Mouse (Mus musculus): Measurements from ENCODE around the gene Gm12248. TPM values are rescaled to one million over a fixed set of nuclear protein-coding genes. Genes with fewer than 3 reads are reported as not detected.

Gene Gm12248
- polyA plus RNA-seq (2015; fragmentation: Nextera tagmentation; extraction: Ambion mirVana), result 0.13 TPM in 1 of 2 replicates, not detected in the other

GRCm38 (mm10) chr11:58093021-58093528, at the start of gene Gm12248:
TSS of gene Gm12248 (minus strand) at chr11:58093134.
- Histone ChIP-seq H3K9me3 (replicated peaks; ENCODE audit: control insufficient read depth, low read length, poor library complexity, severe bottlenecking) (no peaks in the 10 kb centered on the region), H3K4me3 (ENCODE audit: low read depth, low read length) (no peak within 1 kb of the TSS), H3K36me3 (ENCODE audit: control insufficient read depth, insufficient read depth, low read length) (no peaks in the 10 kb centered on the region), H3K27me3 (ENCODE audit: control insufficient read depth, insufficient read depth, low read depth, low read length) (no peaks in the 10 kb centered on the region), H3K9ac (ENCODE audit: low read depth, low read length) (no peak within 1 kb of the TSS), H3K4me1 (ENCODE audit: control insufficient read depth, insufficient read depth, low read length) (peaks cover 3% of the 10 kb centered on the region; the same call in 1 of the 2 replicates), H3K4me2 (ENCODE audit: low read length) (no peak within 1 kb of the TSS), H3K27ac (ENCODE audit: low read length) (no peak within 1 kb of the TSS)
- no peak for ATAC-seq
- WGBS, result 22% methylated on average over 12 of the region's 12 CpGs

GRCm38 (mm10) chr11:58139466-58139865, 46.5 kb upstream of the Gm12248 start:
- H3K4me1 ChIP-seq (ENCODE audit: control insufficient read depth, insufficient read depth, low read length), result no peaks in the 10 kb centered on the region
- H3K36me3 ChIP-seq (ENCODE audit: control insufficient read depth, insufficient read depth, low read length), result peaks cover 37% of the 10 kb centered on the region
- no peak overlapping the region for H3K27ac ChIP-seq (ENCODE audit: low read length)
- ATAC-seq, result no peak
- no peak overlapping the region for H3K9ac ChIP-seq (ENCODE audit: low read depth, low read length)
- no peak overlapping the region for H3K4me2 ChIP-seq (ENCODE audit: low read length)
- no peak overlapping the region for H3K4me3 ChIP-seq (ENCODE audit: low read depth, low read length)
- 89% methylated on average over 3 of the region's 3 CpGs for WGBS
- H3K27me3 ChIP-seq (ENCODE audit: control insufficient read depth, insufficient read depth, low read depth, low read length), result no peaks in the 10 kb centered on the region
- no peaks in the 10 kb centered on the region for H3K9me3 ChIP-seq (replicated peaks; ENCODE audit: control insufficient read depth, low read length, poor library complexity, severe bottlenecking)

DNA sequence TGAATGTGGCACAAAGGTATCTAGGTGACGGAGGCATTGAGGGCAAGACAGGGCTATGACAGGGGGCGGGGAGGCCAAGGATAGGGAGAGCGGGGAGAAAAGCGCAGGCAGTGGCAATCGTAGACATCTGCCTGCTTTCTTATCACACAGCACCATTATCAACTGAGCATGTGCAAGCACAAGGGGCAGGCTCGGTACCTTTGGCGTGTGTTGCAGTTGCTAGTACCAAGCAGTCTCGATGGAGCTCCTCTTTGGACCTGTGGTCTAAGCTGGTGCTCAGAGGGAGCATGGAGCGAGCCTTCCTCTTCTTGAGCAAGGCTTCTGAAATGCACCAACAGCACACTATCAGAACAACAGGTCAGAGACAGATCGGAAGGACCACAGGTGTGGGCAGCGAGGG, 45.9 kb upstream of the Gm12248 start:
- H3K4me2 ChIP-seq (ENCODE audit: low read length), result no peak overlapping the region
- ATAC-seq, result no peak

GRCm38 (mm10) chr11:58136677-58137076, 43.7 kb upstream of the Gm12248 start:
- peaks cover 35% of the 10 kb centered on the region for H3K36me3 ChIP-seq (ENCODE audit: control insufficient read depth, insufficient read depth, low read length)
- H3K4me3 ChIP-seq (ENCODE audit: low read depth, low read length), result no peak overlapping the region
- no peaks in the 10 kb centered on the region for H3K27me3 ChIP-seq (ENCODE audit: control insufficient read depth, insufficient read depth, low read depth, low read length)
- 93% methylated on average over 6 of the region's 6 CpGs for WGBS
- no peak overlapping the region for H3K4me2 ChIP-seq (ENCODE audit: low read length)
- no peak for ATAC-seq
- H3K9ac ChIP-seq (ENCODE audit: low read depth, low read length), result no peak overlapping the region
- H3K9me3 ChIP-seq (replicated peaks; ENCODE audit: control insufficient read depth, low read length, poor library complexity, severe bottlenecking), result no peaks in the 10 kb centered on the region
- H3K27ac ChIP-seq (ENCODE audit: low read length), result no peak overlapping the region
- no peaks in the 10 kb centered on the region for H3K4me1 ChIP-seq (ENCODE audit: control insufficient read depth, insufficient read depth, low read length)

More for the DNA sequence above, 45.9 kb upstream of the Gm12248 start:
- Histone ChIP-seq H3K36me3 (ENCODE audit: control insufficient read depth, insufficient read depth, low read length) (peaks cover 35% of the 10 kb centered on the region), H3K27ac (ENCODE audit: low read length) (no peak overlapping the region), H3K4me3 (ENCODE audit: low read depth, low read length) (no peak overlapping the region), H3K9ac (ENCODE audit: low read depth, low read length) (no peak overlapping the region), H3K4me1 (ENCODE audit: control insufficient read depth, insufficient read depth, low read length) (no peaks in the 10 kb centered on the region), H3K27me3 (ENCODE audit: control insufficient read depth, insufficient read depth, low read depth, low read length) (no peaks in the 10 kb centered on the region), H3K9me3 (replicated peaks; ENCODE audit: control insufficient read depth, low read length, poor library complexity, severe bottlenecking) (no peaks in the 10 kb centered on the region)
- WGBS, result 77% methylated on average over 11 of the region's 11 CpGs

- Histone ChIP-seq H3K27ac (ENCODE audit: low read length) (no peak overlapping the region), H3K36me3 (ENCODE audit: control insufficient read depth, insufficient read depth, low read length) (peaks cover 36% of the 10 kb centered on the region)
These were observed 42.4 kb upstream of the Gm12248 start for GRCm38 (mm10) chr11:58135296-58135695.

GRCm38 (mm10) chr11:58134869-58135268, 41.9 kb upstream of the Gm12248 start:
- Histone ChIP-seq H3K27me3 (ENCODE audit: control insufficient read depth, insufficient read depth, low read depth, low read length) (no peaks in the 10 kb centered on the region), H3K27ac (ENCODE audit: low read length) (no peak overlapping the region), H3K9me3 (replicated peaks; ENCODE audit: control insufficient read depth, low read length, poor library complexity, severe bottlenecking) (no peaks in the 10 kb centered on the region), H3K36me3 (ENCODE audit: control insufficient read depth, insufficient read depth, low read length) (peaks cover 38% of the 10 kb centered on the region), H3K9ac (ENCODE audit: low read depth, low read length) (no peak overlapping the region), H3K4me2 (ENCODE audit: low read length) (no peak overlapping the region), H3K4me3 (ENCODE audit: low read depth, low read length) (no peak overlapping the region), H3K4me1 (ENCODE audit: control insufficient read depth, insufficient read depth, low read length) (no peaks in the 10 kb centered on the region)
- no peak for ATAC-seq

More at GRCm38 (mm10) chr11:58135296-58135695, 42.4 kb upstream of the Gm12248 start:
- no peak overlapping the region for H3K4me3 ChIP-seq (ENCODE audit: low read depth, low read length)
- no peaks in the 10 kb centered on the region for H3K27me3 ChIP-seq (ENCODE audit: control insufficient read depth, insufficient read depth, low read depth, low read length)
- no peaks in the 10 kb centered on the region for H3K4me1 ChIP-seq (ENCODE audit: control insufficient read depth, insufficient read depth, low read length)
- ATAC-seq, result no peak
- no peak overlapping the region for H3K9ac ChIP-seq (ENCODE audit: low read depth, low read length)
- H3K4me2 ChIP-seq (ENCODE audit: low read length), result no peak overlapping the region
- no peaks in the 10 kb centered on the region for H3K9me3 ChIP-seq (replicated peaks; ENCODE audit: control insufficient read depth, low read length, poor library complexity, severe bottlenecking)

GRCm38 (mm10) chr11:58132026-58132425, 39.1 kb upstream of the Gm12248 start:
- Histone ChIP-seq H3K27me3 (ENCODE audit: control insufficient read depth, insufficient read depth, low read depth, low read length) (no peaks in the 10 kb centered on the region), H3K27ac (ENCODE audit: low read length) (no peak overlapping the region), H3K4me3 (ENCODE audit: low read depth, low read length) (no peak overlapping the region), H3K4me2 (ENCODE audit: low read length) (no peak overlapping the region), H3K36me3 (ENCODE audit: control insufficient read depth, insufficient read depth, low read length) (peaks cover 42% of the 10 kb centered on the region), H3K4me1 (ENCODE audit: control insufficient read depth, insufficient read depth, low read length) (no peaks in the 10 kb centered on the region), H3K9ac (ENCODE audit: low read depth, low read length) (no peak overlapping the region), H3K9me3 (replicated peaks; ENCODE audit: control insufficient read depth, low read length, poor library complexity, severe bottlenecking) (no peaks in the 10 kb centered on the region)
- ATAC-seq, result no peak
- WGBS, result 95% methylated on average over 3 of the region's 3 CpGs

GRCm38 (mm10) chr11:58129302-58129843, 36.4 kb upstream of the Gm12248 start:
- Histone ChIP-seq H3K27me3 (ENCODE audit: control insufficient read depth, insufficient read depth, low read depth, low read length) (no peaks in the 10 kb centered on the region), H3K36me3 (ENCODE audit: control insufficient read depth, insufficient read depth, low read length) (peaks cover 34% of the 10 kb centered on the region), H3K4me1 (ENCODE audit: control insufficient read depth, insufficient read depth, low read length) (no peaks in the 10 kb centered on the region), H3K27ac (ENCODE audit: low read length) (no peak overlapping the region), H3K4me2 (ENCODE audit: low read length) (no peak overlapping the region), H3K9ac (ENCODE audit: low read depth, low read length) (no peak overlapping the region), H3K9me3 (replicated peaks; ENCODE audit: control insufficient read depth, low read length, poor library complexity, severe bottlenecking) (no peaks in the 10 kb centered on the region), H3K4me3 (ENCODE audit: low read depth, low read length) (no peak overlapping the region)
- no peak for ATAC-seq
- 87% methylated on average over 6 of the region's 6 CpGs for WGBS

DNA sequence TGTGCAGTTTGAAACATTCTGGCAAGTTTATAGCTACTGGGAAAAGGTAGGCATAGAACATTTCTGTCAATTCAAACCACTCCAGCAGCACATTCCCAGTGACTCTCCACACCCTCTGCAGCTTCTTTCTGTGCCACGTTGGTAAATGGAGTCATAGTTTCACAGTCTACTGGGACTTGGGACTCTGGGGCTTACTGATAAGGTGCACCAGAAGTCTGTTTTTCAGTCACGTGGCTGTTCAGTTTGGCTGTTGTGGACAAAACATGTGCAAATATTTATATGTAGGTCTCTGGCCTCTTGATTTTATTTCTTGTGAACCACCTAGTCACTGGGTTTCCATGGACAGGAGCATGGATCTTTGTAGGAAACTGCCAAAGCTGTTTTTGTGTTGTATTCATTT, 34.6 kb upstream of the Gm12248 start:
- no peak overlapping the region for H3K4me2 ChIP-seq (ENCODE audit: low read length)
- H3K27ac ChIP-seq (ENCODE audit: low read length), result no peak overlapping the region
- H3K4me1 ChIP-seq (ENCODE audit: control insufficient read depth, insufficient read depth, low read length), result no peaks in the 10 kb centered on the region
- ATAC-seq, result no peak
- no peaks in the 10 kb centered on the region for H3K27me3 ChIP-seq (ENCODE audit: control insufficient read depth, insufficient read depth, low read depth, low read length)
- H3K9ac ChIP-seq (ENCODE audit: low read depth, low read length), result no peak overlapping the region
- peaks cover 32% of the 10 kb centered on the region for H3K36me3 ChIP-seq (ENCODE audit: control insufficient read depth, insufficient read depth, low read length)
- H3K9me3 ChIP-seq (replicated peaks; ENCODE audit: control insufficient read depth, low read length, poor library complexity, severe bottlenecking), result no peaks in the 10 kb centered on the region
- H3K4me3 ChIP-seq (ENCODE audit: low read depth, low read length), result no peak overlapping the region
- WGBS, result 90% methylated on average over 2 of the region's 2 CpGs
